Mouse (Mus musculus): ENCODE data around the gene Rpia. TPM values are rescaled to one million over a fixed set of nuclear protein-coding genes. Genes with fewer than 3 reads are reported as not detected.

The Rpia gene
- polyA plus RNA-seq, 1 experiment = 12.9 TPM

DNA sequence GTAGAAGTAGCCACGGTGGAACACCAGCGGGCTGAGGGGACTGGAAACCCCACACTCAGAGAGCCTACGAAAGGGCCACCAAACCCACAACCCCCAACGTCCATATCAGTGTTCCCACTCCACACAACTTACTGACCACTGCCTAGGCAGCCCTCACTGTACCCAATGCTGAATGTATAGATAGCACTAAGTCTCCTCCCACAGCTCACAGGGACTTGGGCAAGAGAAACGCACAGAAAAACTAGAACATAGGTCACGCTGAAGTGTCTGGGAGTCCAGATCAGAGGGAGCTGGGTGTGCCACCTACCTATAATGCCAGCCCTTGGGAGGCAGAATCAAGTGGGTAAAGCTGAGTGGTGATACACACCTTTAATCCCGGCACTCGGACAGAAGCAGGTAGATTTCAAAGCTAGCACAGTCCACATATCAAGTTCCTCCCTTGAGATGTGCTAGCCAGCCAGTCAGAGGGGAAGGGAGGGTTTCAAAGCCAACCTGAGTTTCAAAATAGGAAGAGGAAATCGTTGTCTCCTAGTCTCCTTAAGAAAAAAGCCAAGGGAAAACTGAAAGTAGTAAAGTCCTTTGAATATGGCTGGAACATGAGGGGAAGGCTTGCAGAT lies 1.9 kb downstream of the Rpia start:
- H3K36me3 ChIP-seq (ENCODE audit: control insufficient read depth, insufficient read depth, low read length) = 0 out of 2 replicates have a peak, but pooled peaks cover 5% of the 10 kb centered on the region
- 36% methylated on average over 9 of the region's 9 CpGs for WGBS
- H3K4me3 ChIP-seq (ENCODE audit: low read depth, low read length) = peak overlapping the region; percentile 53
- H3K4me1 ChIP-seq (ENCODE audit: control insufficient read depth, insufficient read depth, insufficient read length, low read length) = peaks cover 28% of the 10 kb centered on the region
- H3K27ac ChIP-seq (ENCODE audit: insufficient read depth, low read depth, low read length) = peak overlapping the region; percentile 97
- no peak for TF ChIP-seq POLR2A (IDR thresholded peaks at IDR 0.05; ENCODE audit: low read depth, low read length)
- TF ChIP-seq CTCF (IDR thresholded peaks at IDR 0.05; ENCODE audit: extremely low read depth, insufficient read length, insufficient replicate concordance, low read depth, low read length) = no peak
- H3K27me3 ChIP-seq (ENCODE audit: control insufficient read depth, insufficient read depth, low read length) = no peaks in the 10 kb centered on the region

- Histone ChIP-seq H3K4me3 (ENCODE audit: low read depth, low read length) (no peak overlapping the region), H3K4me1 (ENCODE audit: control insufficient read depth, insufficient read depth, insufficient read length, low read length) (peaks cover 32% of the 10 kb centered on the region), H3K36me3 (ENCODE audit: control insufficient read depth, insufficient read depth, low read length) (peaks cover 12% of the 10 kb centered on the region), H3K27ac (ENCODE audit: insufficient read depth, low read depth, low read length) (no peak overlapping the region; the same call in 1 of the 2 replicates), H3K27me3 (ENCODE audit: control insufficient read depth, insufficient read depth, low read length) (no peaks in the 10 kb centered on the region)
- WGBS = 73% methylated on average over 3 of the region's 3 CpGs
- TF ChIP-seq POLR2A (IDR thresholded peaks at IDR 0.05; ENCODE audit: low read depth, low read length) (no peak), CTCF (IDR thresholded peaks at IDR 0.05; ENCODE audit: extremely low read depth, insufficient read length, insufficient replicate concordance, low read depth, low read length) (no peak)
Measured at GRCm38 (mm10) chr6:70789134-70789533, 2.9 kb downstream of the Rpia start.

GRCm38 (mm10) chr6:70787524-70787923 lies 4.5 kb downstream of the Rpia start:
- no peaks in the 10 kb centered on the region for H3K27me3 ChIP-seq (ENCODE audit: control insufficient read depth, insufficient read depth, low read length)
- H3K4me1 ChIP-seq (ENCODE audit: control insufficient read depth, insufficient read depth, insufficient read length, low read length) = peaks cover 29% of the 10 kb centered on the region
- no peak overlapping the region for H3K27ac ChIP-seq (ENCODE audit: insufficient read depth, low read depth, low read length)
- peaks cover 18% of the 10 kb centered on the region for H3K36me3 ChIP-seq (ENCODE audit: control insufficient read depth, insufficient read depth, low read length)
- no peak overlapping the region for H3K4me3 ChIP-seq (ENCODE audit: low read depth, low read length)
- WGBS = 26% methylated on average over 2 of the region's 2 CpGs
- no peak for TF ChIP-seq POLR2A (IDR thresholded peaks at IDR 0.05; ENCODE audit: low read depth, low read length)
- no peak for TF ChIP-seq CTCF (IDR thresholded peaks at IDR 0.05; ENCODE audit: extremely low read depth, insufficient read length, insufficient replicate concordance, low read depth, low read length)

- peaks cover 29% of the 10 kb centered on the region for H3K4me1 ChIP-seq (ENCODE audit: control insufficient read depth, insufficient read depth, insufficient read length, low read length)
- H3K36me3 ChIP-seq (ENCODE audit: control insufficient read depth, insufficient read depth, low read length) = peaks cover 18% of the 10 kb centered on the region
- 34% methylated on average over 3 of the region's 3 CpGs for WGBS
- no peaks in the 10 kb centered on the region for H3K27me3 ChIP-seq (ENCODE audit: control insufficient read depth, insufficient read depth, low read length)
- no peak for TF ChIP-seq CTCF (IDR thresholded peaks at IDR 0.05; ENCODE audit: extremely low read depth, insufficient read length, insufficient replicate concordance, low read depth, low read length)
- no peak for TF ChIP-seq POLR2A (IDR thresholded peaks at IDR 0.05; ENCODE audit: low read depth, low read length)
- H3K27ac ChIP-seq (ENCODE audit: insufficient read depth, low read depth, low read length) = peak overlapping the region; percentile 9; the same call in 1 of the 2 replicates
- no peak overlapping the region for H3K4me3 ChIP-seq (ENCODE audit: low read depth, low read length)
Measured at GRCm38 (mm10) chr6:70785852-70786251, 6.2 kb downstream of the Rpia start.

DNA sequence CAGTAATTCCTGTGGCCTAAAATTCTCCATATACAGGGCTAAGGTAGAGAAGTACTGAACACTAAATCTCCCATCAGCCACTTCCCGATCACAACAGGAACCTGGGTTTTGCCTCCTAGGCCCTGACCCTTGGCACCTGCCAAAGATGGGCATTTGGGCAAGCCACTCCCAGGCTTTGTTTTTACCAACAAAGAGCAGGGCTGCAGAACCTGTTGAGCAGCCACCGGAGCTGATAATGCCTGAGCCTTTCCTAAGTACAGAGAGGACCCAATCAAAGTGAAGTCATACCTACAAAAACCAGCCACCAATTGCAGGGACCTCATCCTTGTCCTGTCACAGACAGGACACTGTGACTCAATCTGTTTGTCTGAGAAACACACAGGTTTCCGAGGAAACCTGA lies 7.2 kb downstream of the Rpia start:
- WGBS = 31% methylated on average over 3 of the region's 3 CpGs
- Histone ChIP-seq H3K4me3 (ENCODE audit: low read depth, low read length) (no peak overlapping the region), H3K4me1 (ENCODE audit: control insufficient read depth, insufficient read depth, insufficient read length, low read length) (peaks cover 26% of the 10 kb centered on the region; the same call in 1 of the 2 replicates), H3K36me3 (ENCODE audit: control insufficient read depth, insufficient read depth, low read length) (peaks cover 21% of the 10 kb centered on the region), H3K27me3 (ENCODE audit: control insufficient read depth, insufficient read depth, low read length) (no peaks in the 10 kb centered on the region), H3K27ac (ENCODE audit: insufficient read depth, low read depth, low read length) (no peak overlapping the region)
- TF ChIP-seq CTCF (IDR thresholded peaks at IDR 0.05; ENCODE audit: extremely low read depth, insufficient read length, insufficient replicate concordance, low read depth, low read length) (no peak), POLR2A (IDR thresholded peaks at IDR 0.05; ENCODE audit: low read depth, low read length) (no peak)

- Histone ChIP-seq H3K36me3 (ENCODE audit: control insufficient read depth, insufficient read depth, low read length) (peaks cover 22% of the 10 kb centered on the region), H3K4me1 (ENCODE audit: control insufficient read depth, insufficient read depth, insufficient read length, low read length) (peaks cover 12% of the 10 kb centered on the region; the same call in 1 of the 2 replicates), H3K27me3 (ENCODE audit: control insufficient read depth, insufficient read depth, low read length) (no peaks in the 10 kb centered on the region), H3K27ac (ENCODE audit: insufficient read depth, low read depth, low read length) (no peak overlapping the region), H3K4me3 (ENCODE audit: low read depth, low read length) (no peak overlapping the region)
- TF ChIP-seq POLR2A (IDR thresholded peaks at IDR 0.05; ENCODE audit: low read depth, low read length) = no peak
- TF ChIP-seq CTCF (IDR thresholded peaks at IDR 0.05; ENCODE audit: extremely low read depth, insufficient read length, insufficient replicate concordance, low read depth, low read length) = no peak
- 93% methylated on average over 2 of the region's 2 CpGs for WGBS
Measured at GRCm38 (mm10) chr6:70781336-70781735, 10.7 kb downstream of the Rpia start.

DNA sequence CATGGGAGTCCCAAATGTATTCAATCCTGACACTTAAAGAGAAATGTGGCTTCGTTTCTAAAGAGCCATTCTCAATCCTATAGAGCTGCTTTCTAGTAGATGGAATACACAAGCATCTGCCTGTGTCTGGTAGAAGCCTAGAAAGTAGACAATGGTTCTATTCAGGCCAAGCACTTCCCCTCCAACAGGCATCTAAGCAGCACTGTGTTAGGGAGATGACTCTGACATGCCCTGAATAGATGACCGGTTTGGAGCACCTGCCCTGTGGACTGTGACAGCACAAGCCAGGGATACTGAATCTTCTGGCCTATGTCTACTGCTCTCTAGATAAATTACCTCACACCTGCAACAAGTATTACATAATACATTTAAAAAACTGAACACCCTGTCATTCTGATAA lies 17.7 kb downstream of the Rpia start:
- H3K4me3 ChIP-seq (ENCODE audit: low read depth, low read length) = no peak overlapping the region
- TF ChIP-seq POLR2A (IDR thresholded peaks at IDR 0.05; ENCODE audit: low read depth, low read length) (no peak), CTCF (IDR thresholded peaks at IDR 0.05; ENCODE audit: extremely low read depth, insufficient read length, insufficient replicate concordance, low read depth, low read length) (no peak)
- WGBS = 74% methylated on average over 2 of the region's 2 CpGs
- no peaks in the 10 kb centered on the region for H3K4me1 ChIP-seq (ENCODE audit: control insufficient read depth, insufficient read depth, insufficient read length, low read length)
- H3K27ac ChIP-seq (ENCODE audit: insufficient read depth, low read depth, low read length) = no peak overlapping the region
- H3K27me3 ChIP-seq (ENCODE audit: control insufficient read depth, insufficient read depth, low read length) = no peaks in the 10 kb centered on the region
- H3K36me3 ChIP-seq (ENCODE audit: control insufficient read depth, insufficient read depth, low read length) = peaks cover 49% of the 10 kb centered on the region
